Mouse (Mus musculus): ENCODE results near the gene Oxgr1.
"Not testable (repeated sequence)": the region's sequence is repeated elsewhere in the genome, so short reads cannot be mapped to it uniquely, and the experiment has no call there.

The Oxgr1 gene

DNA sequence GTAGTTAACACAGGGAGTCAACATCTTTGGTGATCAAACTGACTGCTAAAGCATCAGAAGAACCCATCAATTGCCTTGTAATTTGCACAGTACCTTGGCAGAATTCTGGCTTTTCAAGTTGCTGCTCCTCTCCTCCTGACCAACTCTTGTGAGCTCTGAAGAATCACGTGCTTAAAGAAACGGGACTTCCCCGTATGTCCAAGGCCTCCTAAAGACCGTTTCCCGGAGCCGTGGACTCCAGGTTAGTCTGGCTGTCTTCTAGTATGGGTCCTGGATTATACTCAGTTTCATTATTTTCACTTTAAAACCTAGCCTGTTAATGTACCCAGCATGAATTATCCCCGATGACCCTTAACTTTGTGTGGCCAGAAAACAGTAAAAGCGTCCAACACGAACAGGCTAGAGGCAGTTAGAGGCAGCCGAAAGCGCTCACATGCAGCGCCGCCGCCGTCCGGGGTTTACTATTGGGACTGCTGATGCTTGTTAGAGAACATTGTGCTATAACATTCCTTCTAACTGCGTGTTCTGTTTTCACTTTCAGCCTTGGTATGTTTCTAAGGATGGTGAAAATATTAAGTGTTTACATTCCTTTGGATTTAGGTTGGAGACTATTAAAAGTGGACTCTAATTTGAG is at the start of gene Oxgr1:
Gene Oxgr1, minus strand, starts transcription at position 249 of the 634 bp plus-strand sequence.
- in situ Hi-C loops (cut with MboI, MseI) = no loop called here

DNA sequence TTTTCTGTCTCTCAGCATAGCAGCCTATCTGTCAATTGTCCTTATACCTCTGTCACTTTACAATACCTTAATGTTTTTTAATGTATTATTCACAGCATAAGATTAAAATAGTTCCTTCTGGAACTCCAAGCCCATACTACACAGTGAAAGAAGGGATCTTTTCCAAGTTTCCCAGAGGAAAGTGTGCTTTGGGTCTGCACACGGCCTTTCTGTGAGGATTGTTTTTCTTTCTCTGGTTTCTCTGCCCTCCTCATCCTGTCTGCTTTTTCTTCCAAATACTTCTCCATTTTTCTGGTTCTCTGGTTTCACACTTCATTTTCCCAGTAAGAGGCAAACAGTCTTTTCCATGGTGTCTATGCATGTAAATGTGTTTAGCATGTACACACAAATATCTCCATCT is 48.2 kb upstream of the Oxgr1 start:
- in situ Hi-C loops (cut with MboI, MseI) = no loop called here

- in situ Hi-C loops (cut with MboI, MseI) = no loop called here
Observed at GRCm38 (mm10) chr14:120089649-120090360, 47.6 kb upstream of the Oxgr1 start.

DNA sequence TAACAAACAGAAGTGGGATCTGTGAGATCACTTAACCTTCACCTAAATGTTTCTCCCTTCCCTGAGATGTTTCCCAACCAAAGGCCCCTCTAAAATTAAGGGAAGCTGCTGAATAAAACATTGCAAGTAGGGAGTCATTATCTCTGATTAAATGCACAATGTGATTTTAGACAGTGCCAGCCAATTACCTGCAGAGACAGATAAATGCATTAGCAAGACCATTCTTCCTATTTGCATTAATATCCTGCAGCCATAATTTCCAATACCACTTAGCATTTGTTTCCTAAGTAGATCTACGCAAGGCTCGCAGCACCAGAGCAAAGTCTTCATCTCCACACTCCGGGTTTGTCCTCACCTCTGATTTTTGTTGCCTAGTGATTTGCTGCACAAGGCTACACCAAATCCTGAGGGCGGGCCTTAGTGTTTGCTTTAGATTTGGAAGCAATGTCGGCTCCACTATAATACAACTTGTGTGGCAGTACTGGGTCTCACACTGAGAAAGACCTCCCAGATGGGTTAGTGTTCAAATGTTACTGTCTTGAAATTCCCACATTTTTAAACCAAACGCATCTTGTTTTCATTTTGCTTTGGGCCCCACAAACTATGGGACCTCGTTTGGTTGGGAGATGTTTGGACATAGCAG is 46.9 kb upstream of the Oxgr1 start:
- in situ Hi-C loops (cut with MboI, MseI) = no loop called here

- in situ Hi-C loops (cut with MboI, MseI) = no loop called here
Observed at GRCm38 (mm10) chr14:120084084-120084667, 41.9 kb upstream of the Oxgr1 start.

GRCm38 (mm10) chr14:120076192-120076591 is 34.0 kb upstream of the Oxgr1 start:
- in situ Hi-C loops (cut with MboI, MseI) = no loop called here

GRCm38 (mm10) chr14:120075746-120076145 is 33.5 kb upstream of the Oxgr1 start:
- in situ Hi-C loops (cut with MboI, MseI) = no loop called here

GRCm38 (mm10) chr14:120074231-120074630 is 32.0 kb upstream of the Oxgr1 start:
- in situ Hi-C loops (cut with MboI, MseI) = no loop called here

DNA sequence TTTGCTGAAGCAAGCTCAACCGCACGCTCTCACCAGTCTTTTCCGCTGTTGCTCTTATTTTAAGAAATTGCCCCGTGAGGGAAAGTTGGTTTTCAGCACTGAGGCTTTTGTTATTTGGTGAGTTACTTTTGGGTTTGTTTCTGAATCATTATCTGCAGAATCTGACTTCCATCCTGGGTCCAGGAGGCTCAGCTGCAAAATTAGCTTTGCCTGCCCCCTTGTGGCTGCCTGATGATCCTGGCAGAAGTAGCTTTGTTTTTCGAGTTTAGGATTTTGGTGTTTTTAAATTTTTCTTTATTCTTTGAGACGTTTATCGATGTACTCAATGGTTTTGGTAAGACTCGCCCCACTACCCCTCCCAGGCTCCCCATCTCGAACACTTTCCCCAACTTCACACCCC is 18.9 kb upstream of the Oxgr1 start:
- in situ Hi-C loops (cut with MboI, MseI) = no loop called here

- in situ Hi-C loops (cut with MboI, MseI) = no loop called here
Observed at GRCm38 (mm10) chr14:120033454-120033853, 8.8 kb downstream of the Oxgr1 start.

DNA sequence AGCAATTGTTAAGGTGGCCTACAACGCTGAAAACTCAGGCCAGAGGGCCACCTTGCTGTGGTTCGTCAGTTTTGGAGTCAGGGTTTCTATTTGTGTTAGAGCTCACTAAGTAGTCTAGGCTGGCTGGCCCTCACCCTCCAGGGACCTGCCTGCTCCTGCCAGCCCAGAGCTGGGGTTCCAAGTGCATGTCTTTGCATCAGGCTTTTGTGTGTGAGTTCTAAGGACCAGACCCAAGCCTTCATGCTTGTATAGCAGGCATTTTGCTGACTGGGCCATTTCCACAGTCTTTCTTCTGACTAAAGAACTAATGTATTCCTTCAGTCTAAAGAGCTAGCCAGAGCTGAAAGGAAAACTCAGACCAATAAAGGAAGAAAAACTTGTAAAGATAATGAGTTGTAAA is 22.3 kb downstream of the Oxgr1 start:
- in situ Hi-C loops (cut with MboI, MseI) = no loop called here

- in situ Hi-C loops (cut with MboI, MseI) = no loop called here
Observed at GRCm38 (mm10) chr14:120009969-120010872, 32.0 kb downstream of the Oxgr1 start.

GRCm38 (mm10) chr14:120005153-120005552 is 37.1 kb downstream of the Oxgr1 start:
- in situ Hi-C loops (cut with MboI, MseI) = no loop called here

DNA sequence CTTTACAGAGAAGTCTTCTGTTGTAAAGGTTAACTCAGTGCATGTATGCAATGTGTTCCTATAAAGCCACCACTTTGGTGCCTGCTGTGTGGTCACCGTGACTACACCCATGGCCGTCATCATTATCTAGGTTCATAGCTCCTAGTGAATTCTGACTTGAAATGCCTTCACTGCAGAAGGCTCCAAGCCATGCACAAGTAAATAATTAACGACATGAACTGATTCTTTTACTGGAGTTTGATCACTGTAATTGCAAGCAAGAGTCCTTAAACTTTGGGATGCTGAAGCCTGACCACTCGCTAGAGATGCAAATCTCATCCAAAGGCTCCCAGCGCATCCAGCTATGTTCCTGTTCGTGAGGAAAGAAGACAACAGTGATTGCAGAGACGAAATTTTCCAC is 38.6 kb downstream of the Oxgr1 start:
- in situ Hi-C loops (cut with MboI, MseI) = no loop called here

DNA sequence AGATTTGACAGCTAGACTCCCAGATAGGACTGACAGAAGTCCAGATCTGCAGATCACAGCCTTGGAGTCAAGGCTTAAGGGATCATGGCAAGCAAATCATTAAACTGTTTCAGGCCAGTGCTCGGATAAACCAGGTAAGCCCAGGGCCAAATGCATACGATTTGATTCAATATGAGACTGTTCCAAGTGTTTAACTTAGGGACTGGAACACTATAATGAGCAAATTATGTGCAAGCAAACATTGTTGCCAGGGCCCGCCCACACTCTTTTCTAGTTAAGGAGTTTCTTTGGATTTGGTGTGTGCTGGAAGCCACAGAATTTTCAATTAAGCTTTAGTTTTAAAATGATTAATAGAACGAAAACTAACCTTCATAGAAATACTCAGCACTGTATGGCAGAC is 39.6 kb downstream of the Oxgr1 start:
- in situ Hi-C loops (cut with MboI, MseI) = no loop called here

GRCm38 (mm10) chr14:119989651-119990050 is 52.6 kb downstream of the Oxgr1 start:
- in situ Hi-C loops (cut with MboI, MseI) = no loop called here

GRCm38 (mm10) chr14:119988937-119989645 is 53.1 kb downstream of the Oxgr1 start:
- in situ Hi-C loops (cut with MboI, MseI) = no loop called here

GRCm38 (mm10) chr14:119987257-119987656 is 55.0 kb downstream of the Oxgr1 start:
- in situ Hi-C loops (cut with MboI, MseI) = no loop called here

DNA sequence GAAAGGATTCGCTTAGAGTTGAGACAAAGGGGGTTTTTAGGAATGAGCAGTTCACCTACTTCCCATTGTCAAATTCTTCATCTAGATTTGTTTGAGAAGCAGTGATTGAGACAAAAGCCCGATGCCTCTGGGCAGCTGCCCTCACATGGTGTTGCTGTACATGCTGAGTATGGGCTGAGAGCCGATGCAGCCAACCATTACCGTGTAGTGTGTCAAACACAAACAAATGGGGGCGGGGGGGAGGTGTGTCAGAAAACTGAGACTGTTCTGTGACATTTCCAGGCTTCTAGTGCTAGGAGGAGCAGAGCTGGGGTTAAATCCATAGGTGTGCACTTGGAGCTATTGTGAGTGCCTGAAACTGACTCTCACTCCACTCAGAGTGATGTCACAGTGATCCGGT is 55.5 kb downstream of the Oxgr1 start:
- in situ Hi-C loops (cut with MboI, MseI) = no loop called here

DNA sequence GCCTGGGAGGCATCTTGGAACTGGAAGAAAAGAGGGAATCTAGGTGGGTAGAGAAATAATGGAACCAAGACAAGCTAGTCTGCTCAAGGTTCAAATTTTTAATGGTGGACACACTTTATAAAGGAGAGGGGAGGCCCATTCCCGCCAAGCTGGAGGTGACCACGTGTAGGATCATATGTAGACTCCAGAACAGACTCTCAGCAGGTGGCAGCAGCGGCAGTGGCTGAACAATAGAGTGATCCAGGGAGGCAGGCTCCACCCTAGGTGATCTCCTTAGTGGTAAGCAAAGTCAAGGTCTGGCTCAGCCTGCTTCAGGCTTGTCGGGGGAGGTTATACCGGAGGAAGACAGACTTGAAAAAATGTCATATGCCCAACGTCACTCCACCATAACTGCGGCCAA is 55.9 kb downstream of the Oxgr1 start:
- in situ Hi-C loops (cut with MboI, MseI) = not testable (repeated sequence)

GRCm38 (mm10) chr14:119981314-119981713 is 60.9 kb downstream of the Oxgr1 start:
- in situ Hi-C loops (cut with MboI, MseI) = no loop called here

Data from regulatory T cell (primary cell).